Mouse (Mus musculus) CH12.LX (cell line): ENCODE data around the gene Zp3. TPM values are rescaled to one million over a fixed set of nuclear protein-coding genes. Genes with fewer than 3 reads are reported as not detected.
A peak's percentile ranks its signal among the peaks of the same experiment; 100 is the strongest.

Experiments used
- DNase-seq: peaks from one replicate; pipeline ENCODE4 v3.0.0-alpha.2; 2013; ENCODE audit errors: extremely low read depth
- H3K27ac ChIP-seq: 2 replicates; pipeline ENCODE4 v1.5.1; 2012; ENCODE audit warnings: low read depth, mild to moderate bottlenecking, control low read depth, moderate library complexity; ENCODE audit not compliant: insufficient read depth
- H3K27me3 ChIP-seq: replicated peaks from 2 replicates; pipeline ENCODE3; 2012; ENCODE audit warnings: inconsistent platforms
- H3K36me3 ChIP-seq, 2 experiments: replicated peaks in 1 of 2; 2 replicates each; pipeline versions ENCODE3 to v1.6.1; 2012; ENCODE audit warnings: inconsistent platforms in 1 of 2, low read length in 1 of 2, mild to moderate bottlenecking in 1 of 2, mixed read lengths in 1 of 2, moderate library complexity in 1 of 2; ENCODE audit not compliant: control insufficient read depth in 1 of 2, insufficient read depth in 1 of 2
- H3K4me1 ChIP-seq, 2 experiments: 2 replicates each; pipeline ENCODE4 v1.6.1; 2012; ENCODE audit warnings: inconsistent platforms in 1 of 2, moderate library complexity in 1 of 2; ENCODE audit not compliant: insufficient read depth in 2 of 2, control insufficient read depth in 1 of 2
- H3K4me2 ChIP-seq: 2 replicates; pipeline ENCODE4 v1.6.1; 2012; ENCODE audit warnings: low read depth, mild to moderate bottlenecking, control low read depth; ENCODE audit not compliant: poor library complexity, insufficient read depth, severe bottlenecking
- H3K4me3 ChIP-seq, 3 experiments: fragments of 150-350 bp in 1 of 3; sonication (generic) in 1 of 3; replicated peaks in 1 of 3; 2 replicates each; pipeline versions ENCODE3 to v1.5.1; 2011 to 2012; ENCODE audit warnings: low read depth in 2 of 3, low read length in 2 of 3, mild to moderate bottlenecking in 2 of 3, moderate library complexity in 2 of 3, control low read depth in 1 of 3, improper control_type of control experiment in 1 of 3, inconsistent platforms in 1 of 3, mixed read lengths in 1 of 3; ENCODE audit not compliant: poor library complexity in 1 of 3
- H3K79me2 ChIP-seq: replicated peaks from 2 replicates; pipeline ENCODE4 v1.6.1; 2012; ENCODE audit warnings: mild to moderate bottlenecking, moderate library complexity; ENCODE audit not compliant: control insufficient read depth, poor library complexity, insufficient read depth, severe bottlenecking; ENCODE audit errors: extremely low read depth
- H3K9ac ChIP-seq: 2 replicates; pipeline ENCODE4 v1.6.1; 2012; ENCODE audit warnings: low read depth, mild to moderate bottlenecking, control low read depth, moderate library complexity; ENCODE audit not compliant: insufficient read depth
- H3K9me3 ChIP-seq: replicated peaks from 2 replicates; pipeline ENCODE3; 2012; ENCODE audit warnings: low read length, inconsistent platforms, mixed read lengths
- BHLHE40 ChIP-seq: IDR thresholded peaks from 2 replicates; pipeline ENCODE4 v1.6.1; 2011; ENCODE audit warnings: mild to moderate bottlenecking, low read depth, low read length, improper control_type of control experiment
- CHD2 ChIP-seq: IDR thresholded peaks from 2 replicates; pipeline ENCODE4 v1.6.1; 2011; ENCODE audit warnings: low read length, improper control_type of control experiment
- CTCF ChIP-seq, 2 experiments: IDR thresholded peaks in 1 of 2; conservative IDR thresholded peaks in 1 of 2; 2 replicates each; pipeline ENCODE4 v1.5.1; 2011 to 2012; ENCODE audit warnings: low read depth in 2 of 2, low read length in 2 of 2, improper control_type of control experiment in 1 of 2, inconsistent platforms in 1 of 2, mild to moderate bottlenecking in 1 of 2, moderate library complexity in 1 of 2
- ELF1 ChIP-seq: IDR thresholded peaks from 2 replicates; pipeline ENCODE4 v1.6.1; 2014; ENCODE audit warnings: low read depth, mild to moderate bottlenecking, inconsistent platforms, low read length, improper control_type of control experiment
- GABPA ChIP-seq: IDR thresholded peaks from 2 replicates; pipeline ENCODE4 v1.6.1; 2012; ENCODE audit warnings: low read depth, low read length, improper control_type of control experiment, inconsistent platforms; ENCODE audit not compliant: insufficient replicate concordance
- IRF4 ChIP-seq: IDR thresholded peaks from 2 replicates; pipeline ENCODE4 v1.6.1; 2014; ENCODE audit warnings: low read depth, mild to moderate bottlenecking, inconsistent platforms, low read length, improper control_type of control experiment
- JUN ChIP-seq: IDR thresholded peaks from 2 replicates; pipeline ENCODE4 v1.6.1; 2011; ENCODE audit warnings: low read depth, mild to moderate bottlenecking, low read length, improper control_type of control experiment, moderate library complexity; ENCODE audit not compliant: insufficient read depth
- KAT2A ChIP-seq: IDR thresholded peaks from 2 replicates; pipeline ENCODE4 v1.6.1; 2012; ENCODE audit warnings: low read length, improper control_type of control experiment, inconsistent platforms; ENCODE audit not compliant: insufficient replicate concordance
- MAZ ChIP-seq: IDR thresholded peaks from 2 replicates; pipeline ENCODE4 v1.6.1; 2012; ENCODE audit warnings: low read depth, mild to moderate bottlenecking, inconsistent platforms, low read length, improper control_type of control experiment, moderate library complexity
- MXI1 ChIP-seq: IDR thresholded peaks from 2 replicates; pipeline ENCODE4 v1.6.1; 2011; ENCODE audit warnings: mild to moderate bottlenecking, low read depth, low read length, improper control_type of control experiment
- NRF1 ChIP-seq: IDR thresholded peaks from 2 replicates; pipeline ENCODE4 v1.6.1; 2014; ENCODE audit warnings: low read depth, mild to moderate bottlenecking, inconsistent platforms, low read length, improper control_type of control experiment, moderate library complexity
- PAX5 ChIP-seq: IDR thresholded peaks from 2 replicates; pipeline ENCODE4 v1.6.1; 2012; ENCODE audit warnings: low read length, inconsistent platforms, mixed read lengths
- POLR2A ChIP-seq: IDR thresholded peaks from 2 replicates; pipeline ENCODE4 v1.6.1; 2011; ENCODE audit warnings: low read depth, mild to moderate bottlenecking, improper control_type of control experiment, low read length
- POLR2AphosphoS2 ChIP-seq: IDR thresholded peaks from 2 replicates; pipeline ENCODE4 v1.6.1; 2011; ENCODE audit warnings: low read depth, low read length, improper control_type of control experiment
- RAD21 ChIP-seq: IDR thresholded peaks from 2 replicates; pipeline ENCODE4 v1.6.1; 2011; ENCODE audit warnings: low read depth, mild to moderate bottlenecking, low read length, improper control_type of control experiment, moderate library complexity
- RCOR1 ChIP-seq: conservative IDR thresholded peaks from 2 replicates; pipeline ENCODE4 v1.6.1; 2012; ENCODE audit warnings: low read depth, mild to moderate bottlenecking, inconsistent platforms, low read length, improper control_type of control experiment
- TBP ChIP-seq: conservative IDR thresholded peaks from 2 replicates; pipeline ENCODE4 v1.6.1; 2011; ENCODE audit warnings: low read depth, low read length, improper control_type of control experiment
- USF1 ChIP-seq: IDR thresholded peaks from 2 replicates; pipeline ENCODE4 v1.6.1; 2014; ENCODE audit warnings: low read depth, mild to moderate bottlenecking, inconsistent platforms, low read length, improper control_type of control experiment
- USF2 ChIP-seq: conservative IDR thresholded peaks from 2 replicates; pipeline ENCODE4 v1.6.1; 2011; ENCODE audit warnings: low read depth, low read length, improper control_type of control experiment
- ZC3H11A ChIP-seq: IDR thresholded peaks from 2 replicates; pipeline ENCODE4 v1.6.1; 2012; ENCODE audit warnings: low read depth, mild to moderate bottlenecking, inconsistent platforms, low read length, improper control_type of control experiment
- ZKSCAN1 ChIP-seq: IDR thresholded peaks from 2 replicates; pipeline ENCODE4 v1.6.1; 2012; ENCODE audit warnings: low read depth, inconsistent platforms, low read length, improper control_type of control experiment, borderline replicate concordance
- ZMIZ1 ChIP-seq: IDR thresholded peaks from 2 replicates; pipeline ENCODE4 v1.6.1; 2012; ENCODE audit warnings: low read depth, mild to moderate bottlenecking, inconsistent platforms, low read length, improper control_type of control experiment
- dilution Hi-C: fragments of 300-500 bp; cut with MboI; formaldehyde crosslinking; loops from 2 replicates; pipeline ENCODE4 v1.14.3; 2020; ENCODE audit warnings: low sequenced_read_pairs; ENCODE audit not compliant: extremely low pct_unique_long_range_greater_than_20kb, extremely low pct_ligation_motif_present
- in situ Hi-C: fragments of 300-500 bp; cut with MboI; formaldehyde crosslinking; loops from 3 replicates; pipeline ENCODE4 v1.14.3; 2019; ENCODE audit warnings: low sequenced_read_pairs, low pct_ligation_motif_present, low pct_unique_long_range_greater_than_20kb, mixed read lengths
- polyA plus RNA-seq: library from polyadenylated mRNA; unstranded; fragments of >175 nt; gene quantifications from 2 replicates; pipeline ENCODE4 v1.2.1, GENCODE M21; 2012; ENCODE audit warnings: low read depth; ENCODE audit not compliant: insufficient read length
- total RNA-seq, 2 experiments: library from RNA; depleted of rRNA; stranded (reverse); fragments of 300-350 nt in 1 of 2; fragments of >200 nt in 1 of 2; gene quantifications; 2 replicates each; pipeline ENCODE4 v1.2.3; 2012 to 2014

The Zp3 gene
- total and polyA plus RNA-seq, 3 experiments, result 0.13 TPM; not detected in 2

DNA sequence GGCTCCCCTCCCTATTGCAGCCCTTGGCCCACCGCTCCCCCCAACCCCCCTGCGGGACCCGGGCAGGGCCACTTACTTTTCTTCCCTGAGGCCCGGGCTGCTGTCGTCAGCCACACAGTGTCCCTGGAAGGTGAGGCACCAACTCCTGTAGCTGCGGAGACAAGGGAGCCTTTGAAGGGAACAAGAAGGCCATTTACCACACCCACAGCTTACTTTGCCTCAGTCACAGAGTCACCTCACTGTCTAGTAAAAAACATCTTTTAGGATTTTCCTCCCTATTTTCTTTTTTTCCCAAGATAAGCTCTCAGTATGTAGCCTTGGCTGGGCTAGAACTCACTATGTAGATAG lies 16.6 kb upstream of the Zp3 start:
- dilution Hi-C loops, result no loop called here
- peaks cover 10% of the 10 kb centered on the region for H3K27me3 ChIP-seq
- H3K4me1 ChIP-seq, result peaks cover 15 to 31% of the 10 kb centered on the region in 2 experiments
- TF ChIP-seq RCOR1 (no peak), GABPA (no peak), TBP (no peak), ELF1 (no peak), ZC3H11A (no peak), JUN (no peak), USF2 (no peak), POLR2A (no peak), IRF4 (no peak), ZMIZ1 (no peak), BHLHE40 (no peak), MXI1 (no peak), CHD2 (no peak), POLR2AphosphoS2 (no peak), MAZ (no peak), PAX5 (no peak), NRF1 (no peak), KAT2A (no peak), CTCF (conservative IDR thresholded peaks at IDR 0.05 in 1 of 2, IDR thresholded peaks at IDR 0.05 in 1 of 2; ENCODE audit: low read depth in 2 of 2, low read length in 2 of 2) (no peak), USF1 (no peak)
- H3K9ac ChIP-seq, result peak overlapping the region; percentile 39
- no peaks in the 10 kb centered on the region for H3K79me2 ChIP-seq
- H3K4me3 ChIP-seq, result peak overlapping the region in 2 of 3 experiments; percentile 52 to 68
- peak overlapping the region; percentile 55 for H3K4me2 ChIP-seq
- H3K27ac ChIP-seq, result no peak overlapping the region
- no peak for DNase-seq
- peaks cover 0 to 7% of the 10 kb centered on the region in 2 experiments for H3K36me3 ChIP-seq
- in situ Hi-C loops, result loop anchor here (5.0 kb wide), 1 partner anchor 56 kb away; no protein-coding TSS in a partner anchor
- no peaks in the 10 kb centered on the region for H3K9me3 ChIP-seq

- H3K79me2 ChIP-seq, result no peaks in the 10 kb centered on the region
- H3K9ac ChIP-seq, result no peak overlapping the region
- no peak overlapping the region for H3K4me3 ChIP-seq
- no peak overlapping the region for H3K4me2 ChIP-seq
- in situ Hi-C loops (no loop called here), dilution Hi-C loops (no loop called here)
- H3K9me3 ChIP-seq, result no peaks in the 10 kb centered on the region
- no peak overlapping the region for H3K27ac ChIP-seq
- peaks cover 0 to 6% of the 10 kb centered on the region in 2 experiments for H3K36me3 ChIP-seq
- no peak for DNase-seq
- TF ChIP-seq ZKSCAN1 (no peak), RAD21 (peak; percentile 2), CTCF (conservative IDR thresholded peaks at IDR 0.05 in 1 of 2, IDR thresholded peaks at IDR 0.05 in 1 of 2; ENCODE audit: low read depth in 2 of 2, low read length in 2 of 2) (peak in 1 of 2 experiments; percentile 49; a peak in 2 of 4 replicates)
- H3K27me3 ChIP-seq, result peaks cover 16% of the 10 kb centered on the region
- H3K4me1 ChIP-seq, result peaks cover 15 to 21% of the 10 kb centered on the region in 2 experiments
Measured at GRCm38 (mm10) chr5:135965501-135965930, 14.4 kb upstream of the Zp3 start.
